Mouse (Mus musculus): ENCODE data around the gene Nkain4.

Nkain4 gene

GRCm38 (mm10) chr2:180952731-180953171, 1.7 kb downstream of the Nkain4 start:
- no peak for DNase-seq (ENCODE audit: low read depth, low spot score)

GRCm38 (mm10) chr2:180949947-180950346, 4.6 kb downstream of the Nkain4 start:
- DNase-seq (ENCODE audit: low read depth, low spot score) = no peak

GRCm38 (mm10) chr2:180941869-180942268, 12.6 kb downstream of the Nkain4 start:
- DNase-seq (ENCODE audit: low read depth, low spot score) = no peak

GRCm38 (mm10) chr2:180940187-180940586, 14.3 kb downstream of the Nkain4 start:
- no peak for DNase-seq (ENCODE audit: low read depth, low spot score)

- no peak for DNase-seq (ENCODE audit: low read depth, low spot score)
Measured at GRCm38 (mm10) chr2:180932418-180932817, 22.1 kb downstream of the Nkain4 start.

GRCm38 (mm10) chr2:180928723-180929122, 25.8 kb downstream of the Nkain4 start, which contains the start of gene Birc7:
Gene Birc7, plus strand, starts transcription at chr2:180929023.
- no peak for DNase-seq (ENCODE audit: low read depth, low spot score)

- no peak for DNase-seq (ENCODE audit: low read depth, low spot score)
Measured at GRCm38 (mm10) chr2:180925176-180925575, 29.3 kb downstream of the Nkain4 start.

GRCm38 (mm10) chr2:180922739-180923138, 31.8 kb downstream of the Nkain4 start:
- DNase-seq (ENCODE audit: low read depth, low spot score) = no peak

GRCm38 (mm10) chr2:180920810-180921400, 33.6 kb downstream of the Nkain4 start, which contains the start of gene Ythdf1:
Gene Ythdf1, minus strand, starts transcription at chr2:180920949.
- peak; percentile 84 for DNase-seq (ENCODE audit: low read depth, low spot score)

GRCm38 (mm10) chr2:180919913-180920809, 34.3 kb downstream of the Nkain4 start:
- no peak for DNase-seq (ENCODE audit: low read depth, low spot score)

GRCm38 (mm10) chr2:180915886-180916433, 38.5 kb downstream of the Nkain4 start:
- no peak for DNase-seq (ENCODE audit: low read depth, low spot score)

- no peak for DNase-seq (ENCODE audit: low read depth, low spot score)
Measured at GRCm38 (mm10) chr2:180910928-180911327, 43.6 kb downstream of the Nkain4 start.

GRCm38 (mm10) chr2:180905556-180906221, 48.8 kb downstream of the Nkain4 start:
- DNase-seq (ENCODE audit: low read depth, low spot score) = no peak

- no peak for DNase-seq (ENCODE audit: low read depth, low spot score)
Measured at GRCm38 (mm10) chr2:180904435-180905208, 49.9 kb downstream of the Nkain4 start.

GRCm38 (mm10) chr2:180902086-180902485, 52.4 kb downstream of the Nkain4 start:
- no peak for DNase-seq (ENCODE audit: low read depth, low spot score)

GRCm38 (mm10) chr2:180897857-180898256, 56.6 kb downstream of the Nkain4 start:
- no peak for DNase-seq (ENCODE audit: low read depth, low spot score)

- no peak for DNase-seq (ENCODE audit: low read depth, low spot score)
Measured at GRCm38 (mm10) chr2:180896819-180897625, 57.5 kb downstream of the Nkain4 start.

- DNase-seq (ENCODE audit: low read depth, low spot score) = no peak
Measured at GRCm38 (mm10) chr2:180895837-180896525, 58.5 kb downstream of the Nkain4 start.

GRCm38 (mm10) chr2:180895321-180895720, 59.2 kb downstream of the Nkain4 start:
- no peak for DNase-seq (ENCODE audit: low read depth, low spot score)

- DNase-seq (ENCODE audit: low read depth, low spot score) = peak; percentile 85
Measured at GRCm38 (mm10) chr2:180894734-180895133, 59.8 kb downstream of the Nkain4 start.

All from brain, embryonic 18.5 days (tissue).